Mouse (Mus musculus) erythroblast, embryonic 14.5 days (primary cell): ENCODE results near the gene Prdm16.

Experiments
- GATA1 ChIP-seq: IDR thresholded peaks from 2 replicates; pipeline ENCODE4 v1.6.1; 2012; ENCODE audit warnings: low read length, inconsistent platforms, mixed read lengths
- TAL1 ChIP-seq: IDR thresholded peaks from 3 replicates; pipeline ENCODE4 v1.6.1; 2012; ENCODE audit warnings: low read length, inconsistent platforms, mixed read lengths

DNA sequence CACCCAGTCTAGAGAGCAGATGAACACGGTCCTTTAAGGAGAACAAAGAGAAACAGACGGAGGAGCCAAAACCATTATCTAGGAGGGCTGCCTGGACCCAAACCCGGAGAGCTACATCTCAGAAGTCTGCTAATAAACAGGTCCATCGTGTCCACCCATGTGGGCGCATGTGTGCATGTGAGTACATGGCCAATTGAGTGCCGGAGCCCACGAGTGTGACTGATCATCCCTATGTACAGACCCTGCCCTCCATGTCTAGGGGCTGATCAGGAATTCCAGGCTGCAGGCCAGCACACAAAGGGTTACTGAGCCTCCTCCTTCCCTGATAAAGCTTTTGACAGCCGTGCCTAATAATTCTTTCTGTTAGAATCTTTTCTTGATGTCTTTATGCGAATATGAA is 136.0 kb downstream of the Prdm16 start:
- TF ChIP-seq GATA1 (no peak), TAL1 (no peak)
